Mouse (Mus musculus) hindbrain, embryonic 15.5 days (tissue): Measurements from ENCODE around the gene Cmip. TPM values are rescaled to one million over a fixed set of nuclear protein-coding genes. Genes with fewer than 3 reads are reported as not detected.

Experiments used
- ATAC-seq: fragments of 200-750 bp; cut with Nextera tagmentation; 2 replicates; pipeline ENCODE4 v1.8.0; 2017; ENCODE audit warnings: low read depth, moderate number of reproducible peaks, moderate TSS enrichment; ENCODE audit not compliant: low FRiP score
- H3K27ac ChIP-seq: fragments of 300-500 bp; sonication (generic); replicated peaks from 2 replicates; pipeline ENCODE4 v1.5.1; 2015; ENCODE audit warnings: mild to moderate bottlenecking, inconsistent platforms
- H3K27me3 ChIP-seq: fragments of 300-500 bp; sonication (generic); 2 replicates; pipeline ENCODE4 v1.6.1; 2015; ENCODE audit warnings: control low read depth, inconsistent platforms
- H3K36me3 ChIP-seq: fragments of 300-500 bp; sonication (generic); 2 replicates; pipeline ENCODE4 v1.6.1; 2015; ENCODE audit warnings: control low read depth, inconsistent platforms
- H3K4me1 ChIP-seq: fragments of 300-500 bp; sonication (generic); replicated peaks from 2 replicates; pipeline ENCODE4 v1.6.1; 2015; ENCODE audit warnings: control low read depth, inconsistent platforms
- H3K4me2 ChIP-seq: fragments of 300-500 bp; sonication (generic); 2 replicates; pipeline ENCODE4 v1.6.1; 2015; ENCODE audit warnings: moderate library complexity, mild to moderate bottlenecking, inconsistent platforms
- H3K4me3 ChIP-seq: fragments of 300-500 bp; sonication (generic); 2 replicates; pipeline ENCODE4 v1.5.1; 2015; ENCODE audit warnings: mild to moderate bottlenecking, inconsistent platforms
- H3K9ac ChIP-seq: fragments of 300-500 bp; sonication (generic); 2 replicates; pipeline ENCODE4 v1.6.1; 2015; ENCODE audit warnings: inconsistent platforms
- H3K9me3 ChIP-seq: fragments of 300-500 bp; sonication (generic); 2 replicates; pipeline ENCODE4 v1.6.1; 2016; ENCODE audit warnings: control low read depth, inconsistent platforms
- WGBS: fragments of 180-500 bp; shearing (Covaris S2); methylation state at CpG from one replicate; pipeline ENCODE4 v1.1.7; 2015; 5-methylcytosine and 5-hydroxymethylcytosine counted together
- polyA plus RNA-seq: library from polyadenylated mRNA; unstranded; fragments of >200 nt; fragmentation: Nextera tagmentation; extraction: Ambion mirVana; gene quantifications from 2 replicates; pipeline ENCODE4 v1.2.1, GENCODE M21; 2015

Cmip gene
- polyA plus RNA-seq, 1 experiment from 2014 or later: 203 TPM

GRCm38 (mm10) chr8:117259431-117260001, 2.7 kb downstream of the Cmip start:
- ATAC-seq: no peak
- Histone ChIP-seq H3K36me3 (no peaks in the 10 kb centered on the region), H3K9me3 (no peaks in the 10 kb centered on the region), H3K4me3 (peak overlapping the region; percentile 92), H3K9ac (peak overlapping the region; percentile 97), H3K27me3 (no peaks in the 10 kb centered on the region), H3K27ac (peak overlapping the region; percentile 95), H3K4me2 (peak overlapping the region; percentile 83), H3K4me1 (peaks cover 54% of the 10 kb centered on the region)
- WGBS: 36% methylated on average over 11 of the region's 11 CpGs

- Histone ChIP-seq H3K27ac (peak overlapping the region; percentile 95), H3K9me3 (no peaks in the 10 kb centered on the region), H3K4me3 (peak overlapping the region; percentile 92), H3K9ac (peak overlapping the region; percentile 97), H3K36me3 (no peaks in the 10 kb centered on the region), H3K4me1 (peaks cover 59% of the 10 kb centered on the region), H3K27me3 (no peaks in the 10 kb centered on the region), H3K4me2 (peak overlapping the region; percentile 83)
- 12% methylated on average over 14 of the region's 14 CpGs for WGBS
- ATAC-seq: no peak
Observed at GRCm38 (mm10) chr8:117260234-117260929, 3.5 kb downstream of the Cmip start.

- peak overlapping the region; percentile 92 for H3K4me3 ChIP-seq
- 17% methylated on average over 14 of the region's 14 CpGs for WGBS
- peak overlapping the region; percentile 97 for H3K9ac ChIP-seq
- no peaks in the 10 kb centered on the region for H3K27me3 ChIP-seq
- no peak for ATAC-seq
- peaks cover 56% of the 10 kb centered on the region for H3K4me1 ChIP-seq
- H3K36me3 ChIP-seq: no peaks in the 10 kb centered on the region
- peak overlapping the region; percentile 95 for H3K27ac ChIP-seq
- H3K9me3 ChIP-seq: no peaks in the 10 kb centered on the region
- peak overlapping the region; percentile 83 for H3K4me2 ChIP-seq
Observed at GRCm38 (mm10) chr8:117260930-117261475, 4.1 kb downstream of the Cmip start.

GRCm38 (mm10) chr8:117261702-117262101, 4.8 kb downstream of the Cmip start:
- peak overlapping the region; percentile 97 for H3K9ac ChIP-seq
- H3K4me3 ChIP-seq: peak overlapping the region; percentile 92
- WGBS: 13% methylated on average over 9 of the region's 9 CpGs
- no peaks in the 10 kb centered on the region for H3K36me3 ChIP-seq
- peak overlapping the region; percentile 83 for H3K4me2 ChIP-seq
- H3K27me3 ChIP-seq: no peaks in the 10 kb centered on the region
- H3K27ac ChIP-seq: peak overlapping the region; percentile 95
- ATAC-seq: no peak
- H3K4me1 ChIP-seq: peaks cover 57% of the 10 kb centered on the region
- H3K9me3 ChIP-seq: no peaks in the 10 kb centered on the region

GRCm38 (mm10) chr8:117262685-117263084, 5.8 kb downstream of the Cmip start:
- 59% methylated on average over 8 of the region's 8 CpGs for WGBS

GRCm38 (mm10) chr8:117263442-117263841, 6.6 kb downstream of the Cmip start:
- 65% methylated on average over 6 of the region's 6 CpGs for WGBS
- Histone ChIP-seq H3K27me3 (no peaks in the 10 kb centered on the region), H3K27ac (no peak overlapping the region), H3K4me3 (no peak overlapping the region), H3K4me2 (no peak overlapping the region), H3K9ac (no peak overlapping the region), H3K36me3 (no peaks in the 10 kb centered on the region), H3K4me1 (peaks cover 68% of the 10 kb centered on the region), H3K9me3 (no peaks in the 10 kb centered on the region)
- no peak for ATAC-seq

More at GRCm38 (mm10) chr8:117262685-117263084, 5.8 kb downstream of the Cmip start:
- no peaks in the 10 kb centered on the region for H3K36me3 ChIP-seq
- no peak overlapping the region for H3K9ac ChIP-seq
- no peak overlapping the region for H3K4me2 ChIP-seq
- peaks cover 65% of the 10 kb centered on the region for H3K4me1 ChIP-seq
- H3K9me3 ChIP-seq: no peaks in the 10 kb centered on the region
- no peaks in the 10 kb centered on the region for H3K27me3 ChIP-seq
- no peak overlapping the region for H3K4me3 ChIP-seq
- ATAC-seq: no peak
- H3K27ac ChIP-seq: no peak overlapping the region

- Histone ChIP-seq H3K36me3 (no peaks in the 10 kb centered on the region), H3K4me1 (peaks cover 56% of the 10 kb centered on the region), H3K4me3 (no peak overlapping the region), H3K27ac (no peak overlapping the region), H3K9ac (no peak overlapping the region), H3K27me3 (no peaks in the 10 kb centered on the region), H3K9me3 (no peaks in the 10 kb centered on the region), H3K4me2 (no peak overlapping the region)
- 96% methylated on average over 5 of the region's 5 CpGs for WGBS
- ATAC-seq: no peak
Observed at GRCm38 (mm10) chr8:117265079-117265478, 8.2 kb downstream of the Cmip start.

- Histone ChIP-seq H3K36me3 (no peaks in the 10 kb centered on the region), H3K4me1 (peaks cover 35% of the 10 kb centered on the region), H3K9ac (no peak overlapping the region), H3K27me3 (no peaks in the 10 kb centered on the region), H3K4me3 (no peak overlapping the region), H3K9me3 (no peaks in the 10 kb centered on the region), H3K4me2 (no peak overlapping the region), H3K27ac (no peak overlapping the region)
- 87% methylated on average over 11 of the region's 11 CpGs for WGBS
- ATAC-seq: no peak
Observed at GRCm38 (mm10) chr8:117267403-117268129, 10.7 kb downstream of the Cmip start.

- Histone ChIP-seq H3K9ac (no peak overlapping the region), H3K9me3 (no peaks in the 10 kb centered on the region), H3K27ac (peak overlapping the region; percentile 72), H3K4me3 (no peak overlapping the region), H3K27me3 (no peaks in the 10 kb centered on the region), H3K4me2 (peak overlapping the region; percentile 34), H3K36me3 (no peaks in the 10 kb centered on the region), H3K4me1 (peaks cover 53% of the 10 kb centered on the region)
- WGBS: 74% methylated on average over 10 of the region's 10 CpGs
- ATAC-seq: no peak
Observed at GRCm38 (mm10) chr8:117278234-117278633, 21.4 kb downstream of the Cmip start.

- Histone ChIP-seq H3K4me1 (peaks cover 57% of the 10 kb centered on the region), H3K9ac (no peak overlapping the region)
- 16% methylated on average over 20 of the region's 20 CpGs for WGBS
Observed at GRCm38 (mm10) chr8:117278668-117279132, 21.8 kb downstream of the Cmip start.

GRCm38 (mm10) chr8:117280488-117280887, 23.6 kb downstream of the Cmip start:
- Histone ChIP-seq H3K4me3 (no peak overlapping the region), H3K9me3 (no peaks in the 10 kb centered on the region), H3K27ac (no peak overlapping the region), H3K4me2 (no peak overlapping the region), H3K27me3 (no peaks in the 10 kb centered on the region), H3K9ac (no peak overlapping the region), H3K4me1 (peaks cover 63% of the 10 kb centered on the region), H3K36me3 (no peaks in the 10 kb centered on the region)
- ATAC-seq: no peak
- 91% methylated on average over 7 of the region's 7 CpGs for WGBS

More at GRCm38 (mm10) chr8:117278668-117279132, 21.8 kb downstream of the Cmip start:
- no peaks in the 10 kb centered on the region for H3K27me3 ChIP-seq
- H3K9me3 ChIP-seq: no peaks in the 10 kb centered on the region
- peak overlapping the region; percentile 34 for H3K4me2 ChIP-seq
- no peak overlapping the region for H3K4me3 ChIP-seq
- ATAC-seq: peak; percentile 38
- H3K27ac ChIP-seq: peak overlapping the region; percentile 72
- H3K36me3 ChIP-seq: no peaks in the 10 kb centered on the region

GRCm38 (mm10) chr8:117281676-117282075, 24.8 kb downstream of the Cmip start:
- 92% methylated on average over 10 of the region's 10 CpGs for WGBS
- ATAC-seq: no peak
- H3K27ac ChIP-seq: no peak overlapping the region
- H3K4me1 ChIP-seq: peaks cover 63% of the 10 kb centered on the region
- no peak overlapping the region for H3K9ac ChIP-seq
- H3K36me3 ChIP-seq: no peaks in the 10 kb centered on the region
- H3K9me3 ChIP-seq: no peaks in the 10 kb centered on the region
- H3K27me3 ChIP-seq: no peaks in the 10 kb centered on the region
- no peak overlapping the region for H3K4me2 ChIP-seq
- H3K4me3 ChIP-seq: no peak overlapping the region
